Mouse (Mus musculus) heart, embryonic 10.5 days (tissue): ENCODE data around the gene Dctpp1. TPM values are rescaled to one million over a fixed set of nuclear protein-coding genes. Genes with fewer than 3 reads are reported as not detected.
A peak's percentile ranks its signal among the peaks of the same experiment; 100 is the strongest.

Source experiments
- DNase-seq: peaks from one replicate; pipeline ENCODE4 v3.0.0-alpha.2; 2017; ENCODE audit warnings: low spot score
- H3K27ac ChIP-seq: fragments of 300-500 bp; sonication (generic); 2 replicates; pipeline ENCODE4 v1.5.1; 2016; ENCODE audit warnings: mild to moderate bottlenecking
- H3K27me3 ChIP-seq: fragments of 300-500 bp; sonication (generic); 2 replicates; pipeline ENCODE4 v1.6.1; 2016; ENCODE audit warnings: mild to moderate bottlenecking; ENCODE audit not compliant: poor library complexity, insufficient read depth, severe bottlenecking
- H3K36me3 ChIP-seq: fragments of 300-500 bp; sonication (generic); 2 replicates; pipeline ENCODE4 v1.6.1; 2016; ENCODE audit warnings: mild to moderate bottlenecking, moderate library complexity
- H3K4me1 ChIP-seq: fragments of 300-500 bp; sonication (generic); 2 replicates; pipeline ENCODE4 v1.6.1; 2016; ENCODE audit warnings: mild to moderate bottlenecking
- H3K4me3 ChIP-seq: fragments of 300-500 bp; sonication (generic); 2 replicates; pipeline ENCODE4 v1.5.1; 2016; ENCODE audit warnings: mild to moderate bottlenecking, moderate library complexity
- H3K9me3 ChIP-seq: fragments of 300-500 bp; sonication (generic); 2 replicates; pipeline ENCODE4 v1.6.1; 2016; ENCODE audit warnings: mild to moderate bottlenecking, moderate library complexity
- WGBS: fragments of 180-500 bp; shearing (Covaris S2); methylation state at CpG from one replicate; pipeline ENCODE4 v1.1.7; 2016; 5-methylcytosine and 5-hydroxymethylcytosine counted together
- polyA plus RNA-seq: library from polyadenylated mRNA; unstranded; fragments of >200 nt; fragmentation: Nextera tagmentation; extraction: Ambion mirVana; gene quantifications from 2 replicates; pipeline ENCODE4 v1.2.1, GENCODE M21; 2016

Dctpp1 gene
- polyA plus RNA-seq, 1 experiment from 2014 or later = 262 TPM

DNA sequence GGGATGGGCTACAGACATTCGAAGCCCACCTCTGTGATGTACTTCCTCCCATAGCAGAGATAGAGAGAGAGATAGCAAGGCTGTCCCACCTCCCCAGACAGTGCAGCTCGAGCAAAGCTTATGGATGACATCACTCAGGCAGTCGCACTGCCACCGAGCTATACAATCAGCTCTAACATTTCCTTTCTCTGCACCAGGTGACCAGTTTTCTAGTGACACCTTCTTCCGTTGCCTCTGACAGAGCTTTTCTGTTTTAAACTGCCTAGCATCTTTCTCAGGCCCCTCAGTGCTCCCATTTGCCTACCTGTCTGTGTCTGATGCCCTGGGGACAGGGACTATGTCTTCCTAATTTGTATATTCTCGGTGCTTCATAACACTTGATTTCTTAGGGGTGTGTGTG is 40.1 kb downstream of the Dctpp1 start:
- Histone ChIP-seq H3K27me3 (no peaks in the 10 kb centered on the region), H3K27ac (0 out of 2 replicates have a peak overlapping the region, but pooled peaks have one; percentile 42), H3K4me1 (peaks cover 25% of the 10 kb centered on the region), H3K9me3 (no peaks in the 10 kb centered on the region), H3K4me3 (no peak overlapping the region), H3K36me3 (no peaks in the 10 kb centered on the region)
- DNase-seq = no peak
- WGBS = 64% methylated on average over 6 of the region's 6 CpGs

DNA sequence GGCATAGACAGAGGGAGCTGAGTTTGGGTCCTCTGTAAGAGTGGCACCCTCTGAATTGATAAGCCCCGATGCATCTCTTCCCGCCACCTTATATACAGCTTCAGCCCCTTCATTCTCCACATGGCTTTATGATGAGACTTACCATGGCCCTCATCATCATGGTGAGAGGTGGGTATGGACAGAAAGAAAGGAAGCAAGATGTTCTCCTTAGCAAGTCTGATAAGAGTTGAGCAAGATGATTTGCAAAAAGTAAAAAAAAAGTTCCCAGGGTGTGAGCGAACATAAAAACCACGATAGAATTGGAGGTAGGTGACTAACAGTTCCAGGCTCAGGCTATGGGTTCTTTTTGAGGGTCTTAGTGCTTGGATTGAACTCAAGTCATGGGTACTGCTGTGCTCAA is 41.8 kb downstream of the Dctpp1 start:
- Histone ChIP-seq H3K27me3 (peaks cover 11% of the 10 kb centered on the region; the same call in 1 of the 2 replicates), H3K9me3 (no peaks in the 10 kb centered on the region), H3K36me3 (no peaks in the 10 kb centered on the region), H3K4me3 (no peak overlapping the region), H3K27ac (peak overlapping the region; percentile 79; the same call in 1 of the 2 replicates), H3K4me1 (peaks cover 42% of the 10 kb centered on the region)
- DNase-seq = no peak
- WGBS = 82% methylated on average over 4 of the region's 4 CpGs

DNA sequence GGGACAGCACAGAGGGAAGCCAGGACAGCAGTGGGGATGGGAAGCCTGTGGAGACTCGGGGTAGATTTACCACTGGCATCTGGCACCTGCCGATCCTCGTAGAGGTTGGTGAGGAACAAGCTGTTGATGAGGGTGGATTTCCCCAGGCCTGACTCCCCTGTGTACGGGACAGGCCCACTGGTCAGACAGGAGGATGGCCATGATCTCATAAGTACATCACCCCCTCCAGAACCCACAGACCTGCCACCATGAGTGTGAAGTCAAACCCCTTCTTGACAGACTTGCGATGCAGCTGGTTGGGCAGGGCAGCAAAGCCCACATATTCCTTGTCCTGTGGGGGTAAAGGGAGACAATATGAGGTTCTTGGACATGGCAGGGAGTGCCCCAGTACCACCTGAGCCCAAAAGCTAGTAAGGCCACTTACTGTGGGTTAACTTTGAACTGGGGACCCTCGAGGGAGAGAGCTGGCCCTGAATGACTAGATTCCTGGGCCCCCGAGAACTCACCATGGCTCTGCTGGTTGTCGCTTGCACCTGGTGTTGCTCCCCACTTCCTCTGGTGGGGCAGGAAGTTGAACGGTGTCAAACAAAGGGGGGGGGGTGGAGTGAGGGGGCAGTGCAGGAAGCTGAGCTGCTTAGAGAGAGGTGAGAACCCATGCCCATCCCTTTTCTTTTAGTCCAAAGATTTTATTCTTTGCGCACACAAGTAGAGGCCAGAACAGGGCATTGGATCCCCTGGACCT is 42.4 kb downstream of the Dctpp1 start:
- no peaks in the 10 kb centered on the region for H3K9me3 ChIP-seq
- no peaks in the 10 kb centered on the region for H3K36me3 ChIP-seq
- WGBS = 54% methylated on average over 10 of the region's 10 CpGs
- peak overlapping the region; percentile 35; the same call in 1 of the 2 replicates for H3K4me3 ChIP-seq
- DNase-seq = no peak
- peaks cover 11% of the 10 kb centered on the region; the same call in 1 of the 2 replicates for H3K27me3 ChIP-seq
- H3K4me1 ChIP-seq = peaks cover 46% of the 10 kb centered on the region
- H3K27ac ChIP-seq = peak overlapping the region; percentile 79

DNA sequence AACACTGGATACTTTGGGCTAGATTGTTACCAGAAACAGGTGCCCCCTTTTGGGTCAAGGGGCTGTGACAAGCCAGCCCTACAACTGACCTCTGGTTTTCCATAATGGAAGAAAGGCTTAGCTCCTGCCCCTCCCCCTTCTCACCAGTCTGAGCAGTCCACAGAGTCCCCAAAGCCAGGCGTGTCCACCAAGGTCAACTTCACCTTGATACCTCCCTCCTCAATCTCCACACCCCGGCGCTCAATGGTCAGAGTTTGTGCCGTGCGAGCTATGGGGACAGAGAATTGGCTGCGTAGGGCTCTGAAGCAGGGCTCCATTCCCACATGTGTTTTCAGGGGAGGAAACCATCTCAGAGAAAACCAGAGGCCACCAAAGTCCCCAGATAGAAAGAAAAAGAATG is 43.0 kb downstream of the Dctpp1 start:
- 54% methylated on average over 6 of the region's 6 CpGs for WGBS
- no peaks in the 10 kb centered on the region for H3K36me3 ChIP-seq
- peak overlapping the region; percentile 79 for H3K27ac ChIP-seq
- H3K27me3 ChIP-seq = peaks cover 11% of the 10 kb centered on the region; the same call in 1 of the 2 replicates
- no peaks in the 10 kb centered on the region for H3K9me3 ChIP-seq
- no peak for DNase-seq
- peaks cover 46% of the 10 kb centered on the region for H3K4me1 ChIP-seq
- peak overlapping the region; percentile 35 for H3K4me3 ChIP-seq

DNA sequence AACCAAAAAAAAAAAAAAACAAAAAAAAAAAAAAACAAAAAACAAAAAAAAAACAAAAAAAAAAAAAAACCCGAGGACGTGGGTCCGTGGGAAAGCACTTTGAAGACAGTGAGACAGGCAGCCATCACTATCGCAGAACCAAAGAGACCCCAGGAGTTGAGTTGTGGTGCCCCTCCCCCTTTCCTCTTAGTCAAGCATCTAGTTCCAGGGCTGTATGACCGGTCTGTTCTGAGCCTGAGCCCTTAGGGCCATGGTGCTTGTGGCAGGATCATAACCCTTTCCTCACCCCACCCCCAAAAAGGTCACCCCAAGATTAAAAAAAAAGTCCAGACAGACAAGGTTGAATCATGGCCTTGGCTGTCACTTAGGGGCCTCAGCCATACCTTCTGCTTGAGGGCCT is 44.2 kb downstream of the Dctpp1 start:
- Histone ChIP-seq H3K4me1 (peaks cover 52% of the 10 kb centered on the region), H3K27ac (peak overlapping the region; percentile 79; the same call in 1 of the 2 replicates)
- WGBS = 82% methylated on average over 5 of the region's 5 CpGs

DNA sequence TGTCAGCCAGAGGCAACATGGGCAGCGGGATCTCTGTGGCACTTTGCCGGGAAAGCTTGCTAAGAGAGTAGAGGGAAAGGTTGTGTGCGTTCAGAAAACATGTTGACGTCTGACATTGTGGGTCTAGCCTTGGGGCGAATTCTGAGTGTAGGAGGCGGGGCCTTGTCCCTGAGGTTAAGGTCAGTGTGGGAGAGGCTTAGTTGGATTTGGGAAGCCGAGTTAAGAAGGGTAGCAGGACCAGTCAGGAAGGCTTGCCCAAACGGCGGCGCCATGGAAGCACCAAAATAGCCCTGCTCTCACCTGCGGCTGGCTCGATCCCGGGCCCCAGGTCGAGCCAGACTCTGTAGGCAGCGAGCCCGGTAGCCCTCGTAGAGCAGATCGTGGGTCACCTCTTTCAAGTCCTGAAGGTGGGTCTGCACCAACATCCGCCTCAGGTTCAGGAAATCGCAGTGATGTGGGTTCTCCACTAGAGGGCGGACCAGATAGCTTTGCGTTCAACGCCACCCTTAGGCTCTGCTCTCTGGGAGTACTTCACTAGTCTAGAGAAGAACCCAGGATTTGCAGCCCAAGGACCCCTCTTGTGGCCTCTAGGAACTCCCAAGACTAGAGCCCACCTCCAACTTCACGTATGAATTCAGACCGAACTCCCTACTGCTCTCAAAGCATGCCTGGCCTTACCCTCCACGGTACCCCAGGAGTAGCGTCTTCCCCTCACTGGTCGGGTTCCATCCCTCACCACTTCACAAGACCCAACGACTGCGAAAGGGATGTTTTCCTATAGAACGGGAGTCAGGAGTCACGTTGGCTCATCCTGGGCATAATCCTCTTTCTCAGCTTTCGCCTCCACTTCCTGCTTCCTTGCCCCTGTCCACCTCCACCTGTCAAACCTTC is 45.3 kb downstream of the Dctpp1 start:
- H3K9me3 ChIP-seq = no peaks in the 10 kb centered on the region
- H3K4me1 ChIP-seq = peaks cover 54% of the 10 kb centered on the region
- DNase-seq = peak; percentile 86
- H3K27ac ChIP-seq = peak overlapping the region; percentile 23
- peak overlapping the region; percentile 44 for H3K4me3 ChIP-seq
- no peaks in the 10 kb centered on the region for H3K36me3 ChIP-seq
- peaks cover 11% of the 10 kb centered on the region; the same call in 1 of the 2 replicates for H3K27me3 ChIP-seq
- 19% methylated on average over 33 of the region's 33 CpGs for WGBS

More for the DNA sequence above, 44.2 kb downstream of the Dctpp1 start:
- H3K36me3 ChIP-seq = no peaks in the 10 kb centered on the region
- DNase-seq = no peak
- no peak overlapping the region for H3K4me3 ChIP-seq
- H3K9me3 ChIP-seq = no peaks in the 10 kb centered on the region
- peaks cover 11% of the 10 kb centered on the region; the same call in 1 of the 2 replicates for H3K27me3 ChIP-seq

DNA sequence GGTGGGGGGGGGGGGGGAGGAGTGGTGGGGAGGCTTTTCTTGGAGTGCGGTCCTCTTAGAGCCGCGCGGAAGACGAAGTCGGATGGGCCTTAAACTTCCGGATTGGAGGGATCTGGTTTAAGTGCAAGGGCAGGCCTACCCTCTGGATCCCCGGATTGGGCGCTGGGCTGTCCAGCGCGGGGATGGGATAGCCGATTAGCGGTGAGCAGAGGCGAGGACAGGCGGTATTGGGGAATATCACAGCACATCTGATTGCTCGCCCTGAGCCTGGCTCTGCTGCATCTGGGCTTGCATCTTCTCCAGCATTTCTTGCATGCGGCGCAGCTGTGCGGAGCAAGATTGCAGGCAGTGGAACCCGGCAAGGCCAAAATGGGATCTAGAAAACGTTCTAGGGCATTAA is 46.0 kb downstream of the Dctpp1 start:
- H3K4me3 ChIP-seq = peak overlapping the region; percentile 44
- peak overlapping the region; percentile 23 for H3K27ac ChIP-seq
- H3K4me1 ChIP-seq = peaks cover 55% of the 10 kb centered on the region
- no peak for DNase-seq
- 18% methylated on average over 21 of the region's 21 CpGs for WGBS
- H3K27me3 ChIP-seq = peaks cover 11% of the 10 kb centered on the region; the same call in 1 of the 2 replicates
- no peaks in the 10 kb centered on the region for H3K9me3 ChIP-seq
- H3K36me3 ChIP-seq = no peaks in the 10 kb centered on the region

DNA sequence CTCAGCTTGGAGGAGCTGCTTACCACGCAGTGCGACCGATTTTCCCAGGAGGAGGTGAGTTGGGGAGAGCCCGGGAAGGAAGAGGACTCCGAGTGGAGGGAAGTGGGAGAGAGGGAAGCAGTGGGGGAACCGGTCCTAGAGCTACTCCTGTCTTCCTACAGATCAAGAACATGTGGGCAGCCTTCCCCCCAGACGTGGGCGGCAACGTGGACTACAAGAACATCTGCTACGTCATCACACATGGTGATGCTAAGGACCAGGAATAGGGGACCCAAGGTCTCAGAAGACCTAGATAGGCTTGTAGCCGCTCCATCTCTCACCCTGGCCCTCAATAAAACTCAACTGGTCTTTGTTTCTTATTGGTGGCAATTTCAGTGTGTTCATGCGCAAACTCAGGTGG is 46.6 kb downstream of the Dctpp1 start:
- WGBS = 45% methylated on average over 12 of the region's 12 CpGs
- Histone ChIP-seq H3K36me3 (no peaks in the 10 kb centered on the region), H3K4me1 (peaks cover 60% of the 10 kb centered on the region), H3K4me3 (peak overlapping the region; percentile 44), H3K27ac (peak overlapping the region; percentile 23; the same call in 1 of the 2 replicates), H3K9me3 (no peaks in the 10 kb centered on the region), H3K27me3 (peaks cover 11% of the 10 kb centered on the region; the same call in 1 of the 2 replicates)
- no peak for DNase-seq

DNA sequence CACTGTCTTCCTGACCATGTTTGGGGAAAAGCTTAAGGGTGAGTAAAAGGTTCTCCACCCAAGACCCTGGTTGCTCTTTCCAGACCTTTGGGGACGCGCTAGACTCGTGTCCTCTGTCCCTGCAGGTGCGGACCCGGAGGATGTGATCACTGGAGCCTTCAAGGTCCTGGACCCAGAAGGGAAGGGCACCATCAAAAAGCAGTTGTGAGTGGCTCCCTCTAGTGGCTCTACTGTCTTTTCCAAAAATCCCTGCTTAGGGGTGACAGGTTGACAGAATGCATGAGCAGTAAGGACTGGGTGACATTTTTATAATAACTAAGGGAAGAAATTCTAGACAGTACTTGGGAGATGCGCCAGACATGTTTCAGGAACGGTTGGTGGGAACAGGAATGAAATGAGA is 47.0 kb downstream of the Dctpp1 start:
- WGBS = 37% methylated on average over 7 of the region's 7 CpGs

DNA sequence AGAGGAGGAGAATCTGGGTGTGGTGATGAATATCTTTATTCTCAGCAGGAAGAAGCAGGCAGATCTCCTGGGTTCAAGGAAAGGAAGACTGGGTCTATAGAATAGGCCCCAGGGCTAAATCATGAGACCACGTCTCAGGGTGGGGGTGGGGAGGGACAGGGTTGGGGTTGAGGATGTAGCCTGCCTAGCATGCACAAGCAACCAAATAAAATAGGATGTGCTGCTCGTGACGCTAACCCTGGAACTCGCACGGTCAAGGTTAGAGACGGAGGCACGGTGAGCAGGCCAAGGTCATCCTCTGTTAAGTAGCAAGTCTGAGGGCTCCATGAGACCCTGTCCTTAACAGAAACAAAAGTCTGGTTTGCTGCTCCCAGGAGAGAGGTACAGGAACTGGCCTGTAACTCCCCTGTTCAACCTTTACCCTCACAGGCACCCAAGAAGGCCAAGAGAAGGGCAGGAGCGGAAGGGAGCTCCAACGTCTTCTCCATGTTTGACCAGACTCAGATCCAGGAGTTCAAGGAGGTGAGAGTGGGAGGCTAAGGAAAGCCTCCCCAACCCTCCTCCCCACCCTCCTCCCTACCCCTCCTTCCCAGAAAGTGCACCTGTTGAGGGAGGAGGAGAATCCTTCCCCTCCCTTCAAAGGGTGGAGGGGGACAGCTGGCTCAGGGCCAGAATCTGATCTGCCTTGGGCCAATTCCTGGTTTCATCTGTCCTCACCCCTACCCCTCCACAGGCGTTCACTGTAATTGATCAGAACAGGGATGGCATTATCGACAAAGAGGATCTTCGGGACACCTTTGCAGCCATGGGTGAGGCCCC is 47.9 kb downstream of the Dctpp1 start:
- peaks cover 51% of the 10 kb centered on the region for H3K4me1 ChIP-seq
- H3K9me3 ChIP-seq = no peaks in the 10 kb centered on the region
- DNase-seq = no peak
- H3K27ac ChIP-seq = no peak overlapping the region; the same call in 1 of the 2 replicates
- 86% methylated on average over 12 of the region's 12 CpGs for WGBS
- no peak overlapping the region for H3K4me3 ChIP-seq
- H3K36me3 ChIP-seq = no peaks in the 10 kb centered on the region
- peaks cover 11% of the 10 kb centered on the region; the same call in 1 of the 2 replicates for H3K27me3 ChIP-seq

More for the DNA sequence above, 47.0 kb downstream of the Dctpp1 start:
- H3K4me3 ChIP-seq = no peak overlapping the region
- H3K4me1 ChIP-seq = peaks cover 60% of the 10 kb centered on the region
- no peak overlapping the region for H3K27ac ChIP-seq
- H3K9me3 ChIP-seq = no peaks in the 10 kb centered on the region
- no peak for DNase-seq
- H3K27me3 ChIP-seq = peaks cover 11% of the 10 kb centered on the region; the same call in 1 of the 2 replicates
- no peaks in the 10 kb centered on the region for H3K36me3 ChIP-seq

DNA sequence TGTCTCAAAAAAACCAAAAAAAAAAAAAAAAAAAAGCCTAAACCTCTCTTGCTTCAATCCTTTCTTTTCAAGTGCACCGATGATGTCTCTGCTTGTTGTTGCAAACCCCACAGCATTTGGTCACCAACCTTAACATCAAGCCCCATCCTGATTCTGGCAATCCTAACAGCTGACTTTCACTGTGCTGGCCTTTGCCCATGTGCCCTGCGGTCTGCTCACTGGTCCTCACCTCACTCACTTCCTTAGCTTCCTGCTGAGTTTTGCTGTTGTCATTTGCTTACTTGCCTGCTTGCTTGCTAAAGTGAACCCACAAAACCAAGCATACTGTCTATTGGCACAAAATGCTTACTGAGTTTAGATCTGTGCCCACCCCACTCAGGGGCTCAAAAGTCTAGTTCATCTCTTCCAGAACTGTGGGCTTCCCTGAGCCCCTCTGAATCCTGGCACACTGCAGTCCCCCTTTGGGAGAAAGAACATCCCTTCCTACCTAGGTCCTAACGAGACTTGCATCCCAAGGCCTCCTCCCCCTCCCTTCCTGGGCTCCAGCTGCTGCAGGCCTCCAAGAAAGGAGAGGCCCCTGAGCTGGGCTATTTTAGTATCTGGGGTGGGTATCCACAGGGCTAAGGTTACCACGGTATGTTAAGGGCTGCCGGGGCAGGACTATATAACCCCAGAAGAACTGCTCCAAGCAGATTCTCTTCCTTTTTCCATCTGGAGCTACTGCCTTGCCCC is 49.3 kb downstream of the Dctpp1 start:
- Histone ChIP-seq H3K27ac (peak overlapping the region; percentile 65), H3K4me1 (peaks cover 53% of the 10 kb centered on the region)

More for the DNA sequence above, 49.3 kb downstream of the Dctpp1 start:
- H3K4me3 ChIP-seq = no peak overlapping the region
- H3K27me3 ChIP-seq = peaks cover 11% of the 10 kb centered on the region; the same call in 1 of the 2 replicates
- no peak for DNase-seq
- H3K36me3 ChIP-seq = 0 out of 2 replicates have a peak, but pooled peaks cover 3% of the 10 kb centered on the region
- H3K9me3 ChIP-seq = no peaks in the 10 kb centered on the region
- 57% methylated on average over 5 of the region's 5 CpGs for WGBS
